Mouse (Mus musculus) brain, adult 10 weeks (tissue): Measurements from ENCODE around the gene H1fx. TPM values are rescaled to one million over a fixed set of nuclear protein-coding genes. Genes with fewer than 3 reads are reported as not detected.

Source experiments
- polyA plus RNA-seq: library from polyadenylated mRNA; stranded (reverse); fragments of 350-450 nt; fragmentation: Illumina TruSeq; extraction: RNeasy Lipid Tissue Mini Kit (QIAGEN cat#74804); gene quantifications from one replicate; pipeline ENCODE4 v1.2.3, GENCODE M21; 2015; ENCODE audit warnings: low read depth, low replicate concordance

H1fx gene
- polyA plus RNA-seq, result 20.5 TPM

GRCm38 (mm10) chr6:87981547-87982256, at the start of gene H1fx:
TSS of gene H1fx (minus strand) at chr6:87981637.

Other genes starting within 250 kb of the H1fx start
- gene Gp9, start 203.6 kb downstream of the H1fx start, polyA plus RNA-seq, result 0.58 TPM
- gene Rab43, start 169.5 kb downstream of the H1fx start, polyA plus RNA-seq, result 9.8 TPM
- gene Gm45140, start 145.8 kb downstream of the H1fx start, polyA plus RNA-seq, result 1.8 TPM
- 28.0 TPM for gene Isy1, start 142.8 kb downstream of the H1fx start, polyA plus RNA-seq
- 436 TPM for gene Cnbp, start 130.5 kb downstream of the H1fx start, polyA plus RNA-seq
- gene Copg1, start 93.8 kb downstream of the H1fx start, polyA plus RNA-seq, result 223 TPM
- 27.1 TPM for gene Hmces, start 67.7 kb downstream of the H1fx start, polyA plus RNA-seq
- 426 TPM for gene Rab7, start 63.6 kb upstream of the H1fx start, polyA plus RNA-seq
- 141 TPM for gene Rpn1, start 102.8 kb upstream of the H1fx start, polyA plus RNA-seq
- gene Gata2, start 212.3 kb upstream of the H1fx start, polyA plus RNA-seq, result 3.0 TPM
- not detected for gene Dnajb8, start 240.6 kb upstream of the H1fx start, polyA plus RNA-seq